Mouse (Mus musculus): Measurements from ENCODE around the gene Cbx4.

The Cbx4 gene

GRCm38 (mm10) chr11:119086144-119086971 is at the start of gene Cbx4:
Cbx4 (minus strand) TSS chr11:119086221.
- DNase-seq = peak; percentile 90

- no peak for DNase-seq
Measured at GRCm38 (mm10) chr11:119134586-119134985, 48.6 kb upstream of the Cbx4 start.

- peak; percentile 95 for DNase-seq
Measured at GRCm38 (mm10) chr11:119133437-119134221, 47.6 kb upstream of the Cbx4 start.

GRCm38 (mm10) chr11:119132198-119133035 is 46.4 kb upstream of the Cbx4 start:
- DNase-seq = no peak

- no peak for DNase-seq
Measured at GRCm38 (mm10) chr11:119130081-119130765, 44.2 kb upstream of the Cbx4 start.

GRCm38 (mm10) chr11:119129281-119130058 is 43.4 kb upstream of the Cbx4 start:
- no peak for DNase-seq

- no peak for DNase-seq
Measured at GRCm38 (mm10) chr11:119128668-119129280, 42.8 kb upstream of the Cbx4 start.

GRCm38 (mm10) chr11:119127686-119128473 is 41.9 kb upstream of the Cbx4 start:
- DNase-seq = no peak

GRCm38 (mm10) chr11:119127147-119127546 is 41.1 kb upstream of the Cbx4 start:
- no peak for DNase-seq

- no peak for DNase-seq
Measured at GRCm38 (mm10) chr11:119125929-119126861, 40.2 kb upstream of the Cbx4 start.

- DNase-seq = no peak
Measured at GRCm38 (mm10) chr11:119124536-119124935, 38.5 kb upstream of the Cbx4 start.

GRCm38 (mm10) chr11:119123522-119124319 is 37.7 kb upstream of the Cbx4 start:
- DNase-seq = no peak

- peak; percentile 14 for DNase-seq
Measured at GRCm38 (mm10) chr11:119122396-119122795, 36.4 kb upstream of the Cbx4 start.

GRCm38 (mm10) chr11:119118905-119119304 is 32.9 kb upstream of the Cbx4 start:
- no peak for DNase-seq

- no peak for DNase-seq
Measured at GRCm38 (mm10) chr11:119117945-119118344, 31.9 kb upstream of the Cbx4 start.

GRCm38 (mm10) chr11:119116992-119117391 is 31.0 kb upstream of the Cbx4 start:
- DNase-seq = no peak

- no peak for DNase-seq
Measured at GRCm38 (mm10) chr11:119112721-119113120, 26.7 kb upstream of the Cbx4 start.

GRCm38 (mm10) chr11:119111345-119111744 is 25.3 kb upstream of the Cbx4 start:
- no peak for DNase-seq
